Mouse (Mus musculus): Measurements from ENCODE around the gene Olfr285. TPM values are rescaled to one million over a fixed set of nuclear protein-coding genes. Genes with fewer than 3 reads are reported as not detected.

The Olfr285 gene
- polyA plus RNA-seq, 1 experiment from 2014 or later: not detected

Other genes with a start within 250 kb of the Olfr285 start
- gene Pfkm, start 224.8 kb downstream of the Olfr285 start, polyA plus RNA-seq (2014; fragmentation: Nextera tagmentation; extraction: Ambion mirVana): 37.2 and 42.5 TPM in 2 replicates
- 37.9 and 38.6 TPM in 2 replicates for gene Senp1, start 223.6 kb downstream of the Olfr285 start, polyA plus RNA-seq (2014; fragmentation: Nextera tagmentation; extraction: Ambion mirVana)
- gene Asb8, start 151.7 kb downstream of the Olfr285 start, polyA plus RNA-seq (2014; fragmentation: Nextera tagmentation; extraction: Ambion mirVana): 37.2 and 42.5 TPM in 2 replicates
- not detected in 2 replicates for gene Ccdc184, start 150.2 kb downstream of the Olfr285 start, polyA plus RNA-seq (2014; fragmentation: Nextera tagmentation; extraction: Ambion mirVana)
- gene Olfr288, start 121.8 kb downstream of the Olfr285 start, polyA plus RNA-seq (2014; fragmentation: Nextera tagmentation; extraction: Ambion mirVana): not detected in 2 replicates
- gene Gm44579, start 96.4 kb downstream of the Olfr285 start, polyA plus RNA-seq (2014; fragmentation: Nextera tagmentation; extraction: Ambion mirVana): not detected in 2 replicates
- gene Olfr287, start 96.3 kb downstream of the Olfr285 start, polyA plus RNA-seq (2014; fragmentation: Nextera tagmentation; extraction: Ambion mirVana): not detected in 2 replicates
- gene Olfr286, start 82.9 kb downstream of the Olfr285 start, polyA plus RNA-seq (2014; fragmentation: Nextera tagmentation; extraction: Ambion mirVana): not detected in 2 replicates
- gene H1fnt, start 60.1 kb downstream of the Olfr285 start, polyA plus RNA-seq (2014; fragmentation: Nextera tagmentation; extraction: Ambion mirVana): not detected in 2 replicates
- gene Zfp641, start 21.2 kb downstream of the Olfr285 start, polyA plus RNA-seq (2014; fragmentation: Nextera tagmentation; extraction: Ambion mirVana): 0.18 and 0.27 TPM in 2 replicates
- gene Olfr284, start 23.6 kb upstream of the Olfr285 start, polyA plus RNA-seq (2014; fragmentation: Nextera tagmentation; extraction: Ambion mirVana): not detected in 2 replicates
- not detected in 2 replicates for gene Olfr283, start 63.6 kb upstream of the Olfr285 start, polyA plus RNA-seq (2014; fragmentation: Nextera tagmentation; extraction: Ambion mirVana)
- not detected in 2 replicates for gene Olfr282, start 113.9 kb upstream of the Olfr285 start, polyA plus RNA-seq (2014; fragmentation: Nextera tagmentation; extraction: Ambion mirVana)
- gene Olfr281, start 135.2 kb upstream of the Olfr285 start, polyA plus RNA-seq (2014; fragmentation: Nextera tagmentation; extraction: Ambion mirVana): not detected in 2 replicates
- gene OR5BS1P, start 152.5 kb upstream of the Olfr285 start, polyA plus RNA-seq (2014; fragmentation: Nextera tagmentation; extraction: Ambion mirVana): not detected in 2 replicates
- not detected in 2 replicates for gene Lalba, start 165.4 kb upstream of the Olfr285 start, polyA plus RNA-seq (2014; fragmentation: Nextera tagmentation; extraction: Ambion mirVana)
- not detected in 2 replicates for gene Olfr279, start 175.0 kb upstream of the Olfr285 start, polyA plus RNA-seq (2014; fragmentation: Nextera tagmentation; extraction: Ambion mirVana)
- gene Kansl2, start 216.9 kb upstream of the Olfr285 start, polyA plus RNA-seq (2014; fragmentation: Nextera tagmentation; extraction: Ambion mirVana): 92.6 and 94.2 TPM in 2 replicates